Mouse (Mus musculus) limb, embryonic 14.5 days (tissue): Measurements from ENCODE around the gene Klc3. TPM values are rescaled to one million over a fixed set of nuclear protein-coding genes. Genes with fewer than 3 reads are reported as not detected.

Experiments
- ATAC-seq: fragments of 200-750 bp; cut with Nextera tagmentation; 2 replicates; pipeline ENCODE4 v1.8.0; 2017; ENCODE audit warnings: low read depth, moderate number of reproducible peaks, moderate TSS enrichment; ENCODE audit not compliant: low FRiP score
- DNase-seq: peaks from one replicate; pipeline ENCODE4 v3.0.0-alpha.2; 2015; ENCODE audit warnings: low spot score
- H3K27ac ChIP-seq: fragments of 300-500 bp; sonication (generic); replicated peaks from 2 replicates; pipeline ENCODE4 v1.5.1; 2014; ENCODE audit warnings: low read depth, mild to moderate bottlenecking, low read length, moderate library complexity, mixed read lengths
- H3K27me3 ChIP-seq: fragments of 300-500 bp; sonication (generic); 2 replicates; pipeline ENCODE4 v1.6.1; 2014; ENCODE audit warnings: low read length, mixed read lengths; ENCODE audit not compliant: control insufficient read depth, insufficient read depth
- H3K36me3 ChIP-seq: fragments of 300-500 bp; sonication (generic); 2 replicates; pipeline ENCODE4 v1.6.1; 2014; ENCODE audit warnings: mild to moderate bottlenecking, low read length, moderate library complexity, mixed read lengths; ENCODE audit not compliant: control insufficient read depth, insufficient read depth
- H3K4me1 ChIP-seq: fragments of 300-500 bp; sonication (generic); 2 replicates; pipeline ENCODE4 v1.6.1; 2014; ENCODE audit warnings: antibody characterized with exemption, low read length, mixed read lengths; ENCODE audit not compliant: control insufficient read depth, insufficient read depth
- H3K4me2 ChIP-seq: fragments of 300-500 bp; sonication (generic); replicated peaks from 2 replicates; pipeline ENCODE4 v1.6.1; 2014; ENCODE audit warnings: low read depth, mild to moderate bottlenecking, low read length, moderate library complexity; ENCODE audit not compliant: severe bottlenecking
- H3K4me3 ChIP-seq: fragments of 300-500 bp; sonication (generic); replicated peaks from 2 replicates; pipeline ENCODE4 v1.5.1; 2014; ENCODE audit warnings: low read length
- H3K9ac ChIP-seq: fragments of 300-500 bp; sonication (generic); 2 replicates; pipeline ENCODE4 v1.6.1; 2014; ENCODE audit warnings: mild to moderate bottlenecking, low read depth, low read length, moderate library complexity; ENCODE audit not compliant: severe bottlenecking
- H3K9me3 ChIP-seq: fragments of 300-500 bp; sonication (generic); 2 replicates; pipeline ENCODE4 v1.6.1; 2016; ENCODE audit warnings: low read length; ENCODE audit not compliant: control insufficient read depth
- POLR2A ChIP-seq: fragments of 200-500 bp; IDR thresholded peaks from 2 replicates; pipeline ENCODE4 v1.8.0; 2012; ENCODE audit warnings: inconsistent platforms, mild to moderate bottlenecking, moderate library complexity, borderline replicate concordance; ENCODE audit not compliant: insufficient read depth, insufficient read length; ENCODE audit errors: extremely low read depth
- WGBS: fragments of 180-500 bp; shearing (Covaris S2); extraction: QIAGEN DNeasy Blood & Tissue Kit; methylation state at CpG from one replicate; pipeline ENCODE4 v1.1.7; 2014; 5-methylcytosine and 5-hydroxymethylcytosine counted together
- polyA plus RNA-seq, 2 experiments: library from polyadenylated mRNA; depleted of rRNA in 1 of 2; stranded (reverse) in 1 of 2; unstranded in 1 of 2; fragments of >200 nt; fragmentation: Nextera tagmentation in 1 of 2; extraction: Ambion mirVana in 1 of 2; gene quantifications; 2 replicates each; pipeline versions ENCODE4 v1.2.1 to v1.2.3; 2012 to 2014

Gene Klc3
- polyA plus RNA-seq, 2 experiments, result 11.5 to 15.2 TPM

- no peak overlapping the region for H3K4me2 ChIP-seq
These were observed 25.8 kb upstream of the Klc3 start for GRCm38 (mm10) chr7:19429726-19430125.

GRCm38 (mm10) chr7:19427999-19428650 lies 24.2 kb upstream of the Klc3 start:
- Histone ChIP-seq H3K9me3 (no peaks in the 10 kb centered on the region), H3K4me3 (no peak overlapping the region), H3K9ac (no peak overlapping the region), H3K36me3 (peaks cover 83% of the 10 kb centered on the region), H3K4me2 (no peak overlapping the region), H3K27ac (no peak overlapping the region), H3K4me1 (no peaks in the 10 kb centered on the region), H3K27me3 (no peaks in the 10 kb centered on the region)
- no peak for TF ChIP-seq POLR2A
- ATAC-seq (no peak), DNase-seq (no peak)
- 74% methylated on average over 15 of the region's 15 CpGs for WGBS

More at GRCm38 (mm10) chr7:19429726-19430125, 25.8 kb upstream of the Klc3 start:
- 73% methylated on average over 8 of the region's 8 CpGs for WGBS
- Histone ChIP-seq H3K4me1 (no peaks in the 10 kb centered on the region), H3K27ac (no peak overlapping the region), H3K27me3 (no peaks in the 10 kb centered on the region), H3K4me3 (no peak overlapping the region), H3K36me3 (peaks cover 99% of the 10 kb centered on the region), H3K9me3 (no peaks in the 10 kb centered on the region), H3K9ac (no peak overlapping the region)
- no peak for ATAC-seq
- no peak for DNase-seq
- no peak for TF ChIP-seq POLR2A

GRCm38 (mm10) chr7:19426888-19427287 lies 23.0 kb upstream of the Klc3 start:
- Histone ChIP-seq H3K27ac (no peak overlapping the region), H3K4me3 (no peak overlapping the region), H3K4me2 (no peak overlapping the region), H3K4me1 (no peaks in the 10 kb centered on the region), H3K9me3 (no peaks in the 10 kb centered on the region), H3K36me3 (peaks cover 71% of the 10 kb centered on the region), H3K9ac (no peak overlapping the region), H3K27me3 (0 out of 2 replicates have a peak, but pooled peaks cover 1% of the 10 kb centered on the region)
- DNase-seq (no peak), ATAC-seq (no peak)
- TF ChIP-seq POLR2A, result no peak
- 90% methylated on average over 6 of the region's 6 CpGs for WGBS

- Histone ChIP-seq H3K9me3 (no peaks in the 10 kb centered on the region), H3K9ac (no peak overlapping the region), H3K27ac (no peak overlapping the region), H3K4me3 (no peak overlapping the region), H3K4me1 (no peaks in the 10 kb centered on the region), H3K4me2 (no peak overlapping the region), H3K36me3 (peaks cover 65% of the 10 kb centered on the region), H3K27me3 (0 out of 2 replicates have a peak, but pooled peaks cover 6% of the 10 kb centered on the region)
- no peak for TF ChIP-seq POLR2A
- DNase-seq (no peak), ATAC-seq (no peak)
- WGBS, result 71% methylated on average over 6 of the region's 6 CpGs
These were observed 22.4 kb upstream of the Klc3 start for GRCm38 (mm10) chr7:19426349-19426748.

GRCm38 (mm10) chr7:19424051-19424450 lies 20.1 kb upstream of the Klc3 start:
- no peak for ATAC-seq
- no peak for TF ChIP-seq POLR2A
- Histone ChIP-seq H3K36me3 (peaks cover 42% of the 10 kb centered on the region), H3K9me3 (no peaks in the 10 kb centered on the region), H3K4me2 (no peak overlapping the region), H3K9ac (no peak overlapping the region), H3K4me1 (no peaks in the 10 kb centered on the region), H3K27me3 (peaks cover 28% of the 10 kb centered on the region), H3K4me3 (no peak overlapping the region), H3K27ac (no peak overlapping the region)
- DNase-seq, result no peak
- 72% methylated on average over 4 of the region's 4 CpGs for WGBS

- H3K36me3 ChIP-seq, result peaks cover 33% of the 10 kb centered on the region
- H3K27me3 ChIP-seq, result peaks cover 28% of the 10 kb centered on the region
- H3K9me3 ChIP-seq, result no peaks in the 10 kb centered on the region
- no peak overlapping the region for H3K9ac ChIP-seq
- H3K4me1 ChIP-seq, result no peaks in the 10 kb centered on the region
- TF ChIP-seq POLR2A, result no peak
- no peak overlapping the region for H3K4me3 ChIP-seq
- WGBS, result 94% methylated on average over 3 of the region's 3 CpGs
- no peak for ATAC-seq
- H3K4me2 ChIP-seq, result no peak overlapping the region
- DNase-seq, result no peak
- no peak overlapping the region for H3K27ac ChIP-seq
These were observed 19.2 kb upstream of the Klc3 start for GRCm38 (mm10) chr7:19423083-19423482.
